In genomic region chr2:68765371-68765770, GRCm38 (mm10) we compare ENCODE assay signal across 19 mouse cellular contexts.
DNase-seq lines count a peak whose midpoint lies in the region; ATAC-seq and TF ChIP-seq lines count a peak whose summit lies in the region.
"Had no signal": no experiment of that assay in that cellular context is flagged by ENCODE, and none has a peak within 500 bp of the region (broad histone marks: within the 10 kb centered on the region; RNA-seq: fewer than 3 reads in every experiment).

No protein-coding gene starts in this region.

- no peak overlapping the region for H3K9ac ChIP-seq in kidney, embryonic 14.5 days (ENCODE audit: low read depth, low read length)
- H3K9ac ChIP-seq in hindbrain, postnatal 0 days (replicated peaks; ENCODE audit: low read length): no peak overlapping the region
- H3K9ac ChIP-seq: embryonic facial prominence, embryonic 13.5 days; hindbrain, embryonic 12.5 days had no signal

- no peaks in the 10 kb centered on the region for H3K9me3 ChIP-seq in kidney, embryonic 14.5 days (ENCODE audit: control insufficient read depth, low read length)
- no peaks in the 10 kb centered on the region for H3K9me3 ChIP-seq in hindbrain, postnatal 0 days (ENCODE audit: low read length)
- H3K9me3 ChIP-seq: embryonic facial prominence, embryonic 13.5 days; heart, embryonic 10.5 days; hindbrain, embryonic 12.5 days had no signal

- peak; percentile 40 for DNase-seq in kidney, adult 11 months
- DNase-seq in kidney, adult 18-20 months: no peak
- peak; percentile 26 for DNase-seq in kidney, postnatal 10 days
- no peak for DNase-seq in hindbrain, postnatal 0 days (ENCODE audit: low spot score)
- DNase-seq in spleen, postnatal 14 days (ENCODE audit: low spot score in 2 of 2): no peak
- DNase-seq in spleen, adult 12 weeks (ENCODE audit: low spot score): no peak
- DNase-seq: adrenal gland, postnatal 10 days; cerebellum, adult 11 months; cerebellum, adult 8-10 months; cerebellum, postnatal 14 days; gastrocnemius, adult 2 months; gastrocnemius, postnatal 25 days; heart, postnatal 10 days; heart, postnatal 4 days had no signal

- H3K4me3 ChIP-seq in kidney, embryonic 14.5 days (ENCODE audit: low read length): no peak overlapping the region
- no peak overlapping the region for H3K4me3 ChIP-seq in hindbrain, postnatal 0 days (ENCODE audit: low read length)
- H3K4me3 ChIP-seq: embryonic facial prominence, embryonic 13.5 days; gastrocnemius, adult 2 months; heart, embryonic 10.5 days; hindbrain, embryonic 12.5 days had no signal

- no peaks in the 10 kb centered on the region for H3K36me3 ChIP-seq in kidney, embryonic 14.5 days (ENCODE audit: control insufficient read depth, insufficient read depth, low read length)
- no peaks in the 10 kb centered on the region for H3K36me3 ChIP-seq in hindbrain, postnatal 0 days (ENCODE audit: insufficient read depth, low read length)
- H3K36me3 ChIP-seq: embryonic facial prominence, embryonic 13.5 days; heart, embryonic 10.5 days; hindbrain, embryonic 12.5 days had no signal

- H3K27me3 ChIP-seq in kidney, embryonic 14.5 days (ENCODE audit: control insufficient read depth, insufficient read depth, low read length): no peaks in the 10 kb centered on the region
- no peaks in the 10 kb centered on the region for H3K27me3 ChIP-seq in hindbrain, postnatal 0 days (ENCODE audit: insufficient read depth, low read length)
- H3K27me3 ChIP-seq: embryonic facial prominence, embryonic 13.5 days; hindbrain, embryonic 12.5 days had no signal

- H3K4me2 ChIP-seq in kidney, embryonic 14.5 days (replicated peaks; ENCODE audit: low read depth, low read length): no peak overlapping the region
- no peak overlapping the region for H3K4me2 ChIP-seq in hindbrain, postnatal 0 days (ENCODE audit: low read depth, low read length)
- H3K4me2 ChIP-seq: embryonic facial prominence, embryonic 13.5 days; hindbrain, embryonic 12.5 days had no signal

- H3K27ac ChIP-seq in kidney, embryonic 14.5 days (ENCODE audit: low read depth, low read length): no peak overlapping the region
- no peak overlapping the region for H3K27ac ChIP-seq in hindbrain, postnatal 0 days
- H3K27ac ChIP-seq: embryonic facial prominence, embryonic 13.5 days; gastrocnemius, adult 2 months; heart, embryonic 10.5 days; hindbrain, embryonic 12.5 days had no signal

- TF ChIP-seq CTCF in hindbrain, postnatal 0 days (IDR thresholded peaks at IDR 0.05; ENCODE audit: low read depth): no peak

- H3K4me1 ChIP-seq in kidney, embryonic 14.5 days (ENCODE audit: control insufficient read depth, insufficient read depth, low read length): no peaks in the 10 kb centered on the region
- no peaks in the 10 kb centered on the region for H3K4me1 ChIP-seq in hindbrain, postnatal 0 days (ENCODE audit: insufficient read depth, low read length)
- H3K4me1 ChIP-seq: embryonic facial prominence, embryonic 13.5 days; heart, embryonic 10.5 days; hindbrain, embryonic 12.5 days had no signal

- 57% methylated on average over 1 of the region's 1 CpGs for WGBS in kidney, embryonic 14.5 days
- 73% methylated on average over 1 of the region's 1 CpGs for WGBS in hindbrain, postnatal 0 days

- 0 out of 2 replicates have a peak, but pooled peaks have one; percentile 52 for ATAC-seq in kidney, embryonic 14.5 days (ENCODE audit: low FRiP score, low TSS enrichment)
- ATAC-seq in hindbrain, postnatal 0 days: no peak
- ATAC-seq: forebrain, embryonic 14.5 days had no signal

Comparison
In these comparisons a context has a peak if more than half of its experiments do, and no peak if none do; other contexts are left out.
1. DNase-seq: peak in kidney, adult 11 months (single experiment) and kidney, postnatal 10 days (single experiment); none in kidney, adult 18-20 months (single experiment), hindbrain, postnatal 0 days (single experiment), spleen, postnatal 14 days (0 of 2) and spleen, adult 12 weeks (single experiment).